Mouse (Mus musculus) embryonic fibroblast, embryonic 13.5 days (primary cell): ENCODE measurements around the gene Lysmd1. TPM values are rescaled to one million over a fixed set of nuclear protein-coding genes. Genes with fewer than 3 reads are reported as not detected.

Experiments used
- H3K27ac ChIP-seq: 2 replicates; pipeline ENCODE4 v1.5.1; 2012; ENCODE audit warnings: low read length, control low read depth, inconsistent platforms; ENCODE audit not compliant: insufficient read depth
- H3K4me1 ChIP-seq: 2 replicates; pipeline ENCODE4 v1.6.1; 2011; ENCODE audit warnings: low read length; ENCODE audit not compliant: control insufficient read depth, insufficient read depth
- H3K4me3 ChIP-seq: 2 replicates; pipeline ENCODE4 v1.5.1; 2011; ENCODE audit warnings: mild to moderate bottlenecking, control low read depth, low read length; ENCODE audit not compliant: insufficient read depth
- CTCF ChIP-seq: IDR thresholded peaks from 2 replicates; pipeline ENCODE4 v1.5.1; 2011; ENCODE audit warnings: mild to moderate bottlenecking, control low read depth, low read length, moderate library complexity, borderline replicate concordance; ENCODE audit not compliant: insufficient read depth
- POLR2A ChIP-seq: IDR thresholded peaks from 2 replicates; pipeline ENCODE4 v1.6.1; 2011; ENCODE audit warnings: low read depth, mild to moderate bottlenecking, control low read depth, low read length, moderate library complexity
- polyA plus RNA-seq: library from polyadenylated mRNA; stranded (reverse); fragments of >200 nt; gene quantifications from 2 replicates; pipeline ENCODE4 v1.2.4, GENCODE M21; 2011; ENCODE audit warnings: low read depth; ENCODE audit not compliant: missing spikeins, insufficient read length

Gene Lysmd1
- polyA plus RNA-seq, 1 experiment, result 5.4 TPM

GRCm38 (mm10) chr3:95135433-95136052 lies 1.7 kb downstream of the Lysmd1 start:
- TF ChIP-seq CTCF (no peak), POLR2A (no peak)
- Histone ChIP-seq H3K4me3 (no peak overlapping the region), H3K27ac (no peak overlapping the region), H3K4me1 (peaks cover 2% of the 10 kb centered on the region; the same call in 1 of the 2 replicates)

DNA sequence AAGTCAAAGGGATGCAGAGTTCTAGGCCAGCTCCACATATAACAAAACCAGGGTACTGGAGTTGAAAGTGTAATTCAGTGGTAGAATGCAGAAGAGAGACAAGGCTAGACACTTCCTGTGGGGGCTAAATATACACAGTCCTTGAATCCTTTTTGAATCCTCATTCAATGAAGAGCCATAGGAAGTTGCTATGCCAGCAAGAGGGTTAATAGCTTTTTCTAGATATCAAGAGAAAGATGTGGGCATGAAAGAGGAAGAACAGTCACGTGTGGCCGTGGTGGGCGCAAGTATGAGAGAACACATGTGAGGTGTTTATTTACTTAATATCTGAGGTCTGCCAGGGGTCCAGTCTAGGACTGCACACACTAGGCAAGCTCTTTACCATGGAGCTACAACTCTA lies 2.4 kb downstream of the Lysmd1 start:
- Histone ChIP-seq H3K4me1 (peaks cover 2% of the 10 kb centered on the region; the same call in 1 of the 2 replicates), H3K4me3 (no peak overlapping the region), H3K27ac (no peak overlapping the region)
- no peak for TF ChIP-seq CTCF
- TF ChIP-seq POLR2A, result no peak

DNA sequence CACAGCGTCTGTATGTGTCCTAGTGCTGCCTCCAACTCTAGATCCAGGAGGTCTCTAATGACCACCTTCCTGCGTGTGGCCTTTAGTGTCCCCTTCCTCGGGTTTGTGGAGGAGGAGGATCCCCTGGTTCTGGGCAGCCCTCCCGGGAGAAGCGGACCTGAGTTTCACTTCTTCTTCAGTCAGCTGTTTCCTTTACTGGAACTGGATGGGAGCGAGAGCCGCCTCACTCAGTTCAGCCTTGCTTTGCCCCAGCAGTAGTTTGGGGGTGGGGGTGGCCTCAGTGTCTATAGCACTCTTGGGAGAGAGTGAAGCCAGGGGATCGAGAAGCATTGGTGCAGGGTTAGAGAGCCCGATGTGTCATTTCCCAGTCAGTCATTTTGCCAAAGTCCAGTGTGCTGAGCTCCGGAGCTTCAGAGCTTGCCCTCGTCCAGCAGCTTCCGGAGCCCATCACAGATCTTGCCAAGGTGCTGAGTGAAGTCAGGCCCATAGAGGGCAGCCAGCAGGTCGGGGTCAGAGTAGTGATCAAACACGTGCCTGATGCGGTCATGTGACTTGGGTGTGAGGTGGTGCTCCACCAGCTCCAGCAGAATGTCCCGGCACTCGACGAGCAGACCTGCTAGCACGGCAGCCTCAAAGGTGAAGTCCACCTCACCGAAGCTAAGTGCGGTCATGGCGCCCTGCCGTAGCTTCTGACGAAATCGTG lies 5.8 kb downstream of the Lysmd1 start:
- H3K27ac ChIP-seq, result no peak overlapping the region
- TF ChIP-seq CTCF (no peak), POLR2A (no peak)
- no peak overlapping the region for H3K4me3 ChIP-seq
- H3K4me1 ChIP-seq, result no peaks in the 10 kb centered on the region

DNA sequence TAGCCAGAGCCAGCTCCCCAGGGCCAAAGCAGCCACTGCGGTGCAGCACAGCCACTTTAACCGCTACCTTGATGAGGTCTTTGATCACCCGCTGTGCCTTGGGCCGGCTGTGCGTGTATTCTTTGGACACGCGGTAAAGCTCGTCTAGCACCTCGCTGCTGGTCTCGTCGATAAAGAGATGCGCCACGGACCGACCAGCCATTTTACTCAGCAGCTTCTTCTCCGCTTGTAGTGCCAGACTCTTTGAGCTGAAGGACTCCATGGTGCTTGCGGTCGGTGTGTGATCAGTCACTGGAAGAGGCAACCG lies 6.4 kb downstream of the Lysmd1 start:
- H3K4me1 ChIP-seq, result no peaks in the 10 kb centered on the region
- H3K4me3 ChIP-seq, result no peak overlapping the region
- TF ChIP-seq POLR2A (no peak), CTCF (no peak)
- H3K27ac ChIP-seq, result no peak overlapping the region

DNA sequence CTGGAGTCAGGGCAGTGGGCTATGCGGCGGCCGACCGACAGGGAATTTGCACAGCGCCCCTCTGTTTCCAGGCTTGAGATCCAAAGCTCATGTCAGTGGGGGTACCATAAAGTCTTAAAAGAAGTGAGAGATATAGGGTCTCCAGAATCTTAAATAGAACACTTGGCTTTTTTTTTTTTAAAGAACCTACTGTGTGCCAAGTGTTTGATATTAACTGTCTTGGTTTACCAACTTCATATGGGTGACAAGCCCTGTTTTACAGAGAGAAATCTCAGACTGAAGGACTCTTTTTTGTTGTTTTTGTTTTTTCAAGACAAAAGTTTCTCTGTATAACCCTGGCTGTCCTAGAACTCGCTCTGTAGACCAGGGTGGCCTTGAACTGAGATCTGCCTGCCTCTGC lies 6.9 kb downstream of the Lysmd1 start:
- TF ChIP-seq POLR2A (no peak), CTCF (no peak)
- no peak overlapping the region for H3K27ac ChIP-seq
- H3K4me3 ChIP-seq, result no peak overlapping the region
- H3K4me1 ChIP-seq, result no peaks in the 10 kb centered on the region

GRCm38 (mm10) chr3:95141474-95141873 lies 7.6 kb downstream of the Lysmd1 start:
- TF ChIP-seq CTCF (no peak), POLR2A (no peak)
- no peak overlapping the region for H3K4me3 ChIP-seq

GRCm38 (mm10) chr3:95141952-95142616 lies 8.2 kb downstream of the Lysmd1 start, which contains the start of gene Tnfaip8l2:
TSS of gene Tnfaip8l2 (minus strand) at chr3:95142360.
- no peak within 1 kb of the TSS for H3K27ac ChIP-seq
- H3K4me3 ChIP-seq, result no peak within 1 kb of the TSS
- TF ChIP-seq POLR2A (no peak), CTCF (no peak)
- H3K4me1 ChIP-seq, result no peaks in the 10 kb centered on the region

More at GRCm38 (mm10) chr3:95141474-95141873, 7.6 kb downstream of the Lysmd1 start:
- no peak overlapping the region for H3K27ac ChIP-seq
- no peaks in the 10 kb centered on the region for H3K4me1 ChIP-seq

DNA sequence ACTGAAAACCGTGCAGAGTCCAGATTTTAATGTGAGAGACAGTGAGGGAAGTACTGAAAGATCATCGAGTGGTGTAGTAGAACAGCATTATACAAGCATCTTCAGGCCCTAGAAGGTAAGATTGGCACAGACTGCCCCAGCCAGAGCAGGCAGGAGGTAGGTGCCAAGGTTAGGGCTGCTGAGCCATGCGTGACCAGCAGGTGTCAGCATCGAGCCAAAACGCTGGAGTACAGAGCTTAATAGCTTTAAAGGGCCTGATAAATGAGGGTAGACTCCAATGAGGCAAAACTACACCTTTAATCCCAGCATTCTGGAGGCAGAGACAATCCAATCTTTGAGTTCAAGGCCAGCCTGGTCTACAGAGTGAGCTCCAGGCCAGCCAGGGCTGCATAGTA lies 8.7 kb downstream of the Lysmd1 start:
- H3K27ac ChIP-seq, result no peak overlapping the region
- no peak overlapping the region for H3K4me3 ChIP-seq
- TF ChIP-seq POLR2A (no peak), CTCF (peak; percentile 98)
- no peaks in the 10 kb centered on the region for H3K4me1 ChIP-seq

DNA sequence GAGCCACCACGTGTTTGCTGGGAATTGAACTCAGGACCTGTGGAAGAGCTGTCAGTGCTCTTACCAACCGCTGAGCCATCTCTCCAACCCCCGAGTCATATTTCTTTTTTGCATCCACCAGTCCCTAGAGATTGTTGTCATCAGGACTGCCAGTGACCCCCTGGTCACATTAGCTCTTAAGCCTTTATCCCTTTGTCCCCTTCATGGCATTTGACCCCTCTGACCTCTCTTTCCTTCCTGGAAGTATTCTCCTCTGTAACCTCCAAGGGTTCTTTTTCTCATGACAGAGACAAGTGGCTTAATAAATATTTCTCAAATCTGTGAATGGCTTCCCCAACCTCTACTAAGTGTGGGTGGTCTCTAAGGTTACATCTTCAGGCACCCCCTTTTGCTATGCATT lies 14.0 kb downstream of the Lysmd1 start:
- Histone ChIP-seq H3K4me3 (no peak overlapping the region), H3K27ac (no peak overlapping the region), H3K4me1 (no peaks in the 10 kb centered on the region)
- no peak for TF ChIP-seq CTCF
- no peak for TF ChIP-seq POLR2A

- no peak overlapping the region for H3K4me3 ChIP-seq
- no peak overlapping the region for H3K27ac ChIP-seq
- no peaks in the 10 kb centered on the region for H3K4me1 ChIP-seq
- no peak for TF ChIP-seq CTCF
Observed at GRCm38 (mm10) chr3:95153874-95154273, 20.0 kb downstream of the Lysmd1 start.
